8 mouse cellular contexts compared by ENCODE assay signal in the genomic region with DNA sequence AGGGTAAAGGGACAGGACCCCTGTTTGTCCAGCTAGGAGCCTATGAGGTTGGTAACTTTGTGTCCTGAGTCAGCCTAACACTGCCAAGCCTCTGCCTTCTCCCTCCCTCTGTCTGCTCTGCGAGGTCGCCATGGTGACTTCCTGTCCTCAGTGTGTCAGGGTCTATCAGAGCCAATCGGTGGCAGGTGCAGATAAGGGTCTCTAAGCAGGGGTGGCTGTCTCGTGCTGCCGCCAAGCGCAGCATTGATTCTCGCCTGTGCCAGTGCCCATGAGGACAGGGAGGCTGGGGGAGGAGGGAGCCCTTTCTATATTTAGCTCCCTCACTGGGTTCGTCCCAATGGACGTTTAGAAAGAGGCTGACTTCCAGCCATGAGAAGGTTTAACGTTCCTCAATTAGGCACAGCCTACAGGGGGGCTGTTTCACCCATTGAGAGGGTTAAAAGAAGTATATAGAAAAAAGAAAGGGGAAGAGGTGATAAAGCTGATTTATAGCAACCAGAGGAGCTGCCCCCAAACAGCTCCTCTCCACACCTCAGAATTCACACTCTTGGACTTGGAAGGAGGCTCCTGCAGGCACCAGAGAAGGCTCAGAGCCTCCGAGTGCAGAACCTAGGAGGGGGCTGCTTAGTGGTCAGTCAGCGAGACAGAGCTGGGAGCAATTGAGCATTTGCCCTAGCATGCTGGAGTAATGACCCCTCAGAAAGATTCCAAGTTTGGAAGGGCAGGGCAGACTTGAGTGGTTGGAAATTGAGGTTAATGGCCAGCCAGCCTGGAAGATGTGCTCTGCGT.
DNase-seq lines count a peak whose midpoint lies in the region; ATAC-seq lines count a peak whose summit lies in the region.

No protein-coding gene starts in this region.

- no peak overlapping the region for H3K27ac ChIP-seq in lung, embryonic 16.5 days (ENCODE audit: low read length)

- no peaks in the 10 kb centered on the region for H3K36me3 ChIP-seq in lung, embryonic 16.5 days (ENCODE audit: control insufficient read depth, insufficient read depth, low read length)

- H3K9me3 ChIP-seq in lung, embryonic 16.5 days (ENCODE audit: control insufficient read depth, low read length), result no peaks in the 10 kb centered on the region

- H3K4me2 ChIP-seq in lung, embryonic 16.5 days (ENCODE audit: low read depth, low read length), result no peak overlapping the region

- peak; percentile 27 to 49 for DNase-seq in adrenal gland, adult (ENCODE audit: inconsistent age in 2 of 2, low spot score in 1 of 2)
- DNase-seq in adrenal gland, adult 2 months, result no peak
- no peak for DNase-seq in lung, postnatal 4 days
- peak; percentile 62 for DNase-seq in retina, embryonic 14.5 days (ENCODE audit: low spot score)
- DNase-seq in layer of hippocampus, postnatal 14 days (ENCODE audit: low spot score in 2 of 2), result no peak
- DNase-seq in B cell, adult 2 months, result no peak

- H3K4me3 ChIP-seq in lung, embryonic 16.5 days (ENCODE audit: low read length), result no peak overlapping the region

- peak; percentile 73; the same call in 1 of the 2 replicates for ATAC-seq in lung, embryonic 16.5 days (ENCODE audit: low read depth)
- peak; percentile 54 to 60; a peak in 3 of 4 replicates for ATAC-seq in hematopoietic stem cell, adult 5-6 weeks (replicated peaks in 1 of 2; ENCODE audit: insufficient read depth in 1 of 2, low FRiP score in 2 of 2, low TSS enrichment in 1 of 2, low read depth in 1 of 2, poor library complexity in 2 of 2, severe bottlenecking in 2 of 2)

- no peaks in the 10 kb centered on the region for H3K27me3 ChIP-seq in lung, embryonic 16.5 days (ENCODE audit: control insufficient read depth, insufficient read depth, low read depth, low read length)

- H3K9ac ChIP-seq in lung, embryonic 16.5 days (ENCODE audit: low read length), result no peak overlapping the region

- H3K4me1 ChIP-seq in lung, embryonic 16.5 days (replicated peaks; ENCODE audit: control insufficient read depth, insufficient read depth, low read length), result peaks cover 6% of the 10 kb centered on the region

- 11% methylated on average over 13 of the region's 13 CpGs for WGBS in lung, embryonic 16.5 days

Comparison
In these comparisons a context has a peak if more than half of its experiments do, and no peak if none do; other contexts are left out.
1. DNase-seq: peak in adrenal gland, adult (2 of 2) and retina, embryonic 14.5 days (single experiment); none in adrenal gland, adult 2 months (single experiment), lung, postnatal 4 days (0 of 2), layer of hippocampus, postnatal 14 days (0 of 2) and B cell, adult 2 months (0 of 2).